In the genomic region with DNA sequence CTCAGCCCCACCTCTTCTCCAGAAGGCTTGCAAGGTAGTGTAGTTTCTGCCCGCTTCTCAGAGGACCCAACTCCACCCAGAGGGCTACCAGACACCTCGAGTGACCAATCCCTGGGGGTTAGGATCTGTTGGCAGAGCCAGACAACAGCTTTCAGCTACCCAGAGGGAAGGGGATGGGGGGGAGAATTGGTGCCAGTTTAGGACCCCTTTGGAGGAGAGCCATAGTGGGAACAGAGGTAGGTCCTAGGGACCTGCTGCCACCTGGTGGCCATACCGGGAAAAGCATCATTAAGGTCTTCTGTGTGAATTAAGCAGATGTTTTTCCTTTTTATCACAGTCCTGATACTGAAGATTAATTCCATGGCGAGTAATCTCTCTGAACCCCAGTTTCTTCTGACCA, we compare ENCODE assay signal across 8 mouse cellular contexts. TPM values are rescaled to one million over a fixed set of nuclear protein-coding genes. Genes with fewer than 3 reads are reported as not detected.
DNase-seq lines count a peak whose midpoint lies in the region; ATAC-seq and TF ChIP-seq lines count a peak whose summit lies in the region.

No protein-coding gene starts in this region.

- TF ChIP-seq EP300 in liver, postnatal 0 days (IDR thresholded peaks at IDR 0.05; ENCODE audit: low read depth): no peak

- no peaks in the 10 kb centered on the region for H3K27me3 ChIP-seq in kidney, embryonic 16.5 days (ENCODE audit: insufficient read depth, low read length)
- H3K27me3 ChIP-seq in liver, postnatal 0 days (ENCODE audit: insufficient read depth, low read length): 0 out of 2 replicates have a peak, but pooled peaks cover 4% of the 10 kb centered on the region

- no peaks in the 10 kb centered on the region for H3K4me1 ChIP-seq in kidney, embryonic 16.5 days (ENCODE audit: insufficient read depth, low read length)
- H3K4me1 ChIP-seq in liver, postnatal 0 days (ENCODE audit: insufficient read depth): peaks cover 8% of the 10 kb centered on the region

- no peak overlapping the region for H3K9ac ChIP-seq in kidney, embryonic 16.5 days (replicated peaks; ENCODE audit: low read length)
- H3K9ac ChIP-seq in liver, postnatal 0 days (replicated peaks): no peak overlapping the region

- peak; percentile 93 for TF ChIP-seq CTCF in liver, postnatal 0 days (IDR thresholded peaks at IDR 0.05; ENCODE audit: low read depth)

- 15% methylated on average over 4 of the region's 4 CpGs for WGBS in kidney, embryonic 16.5 days
- WGBS in liver, postnatal 0 days (ENCODE audit: insufficient replicate concordance): 22% methylated on average over 4 of the region's 4 CpGs

- peak; percentile 82 for DNase-seq in 3T3-L1 (ENCODE audit: low read depth, low spot score)
- peak; percentile 53 for DNase-seq in MEL-GATA-1-ER (ENCODE audit: extremely low read depth, low read depth)
- DNase-seq in cerebellum, adult 9-11 months: peak; percentile 47
- DNase-seq in frontal cortex, postnatal 25 days (ENCODE audit: low spot score in 2 of 2): peak; percentile 72 to 75
- DNase-seq in liver, postnatal 0 days: peak; percentile 79
- DNase-seq in ovary, postnatal 36 days (ENCODE audit: low spot score): peak; percentile 57
- DNase-seq in thymus, postnatal 14 days: peak; percentile 80

- no peaks in the 10 kb centered on the region for H3K36me3 ChIP-seq in kidney, embryonic 16.5 days (ENCODE audit: insufficient read depth, low read length)
- no peaks in the 10 kb centered on the region for H3K36me3 ChIP-seq in liver, postnatal 0 days (replicated peaks; ENCODE audit: insufficient read depth, low read length)

- no peak overlapping the region for H3K27ac ChIP-seq in kidney, embryonic 16.5 days (ENCODE audit: low read length)
- H3K27ac ChIP-seq in liver, postnatal 0 days (ENCODE audit: low read depth): no peak overlapping the region

- peak; percentile 19; the same call in 1 of the 2 replicates for ATAC-seq in kidney, embryonic 16.5 days (ENCODE audit: low FRiP score, low TSS enrichment)
- ATAC-seq in liver, postnatal 0 days: no peak; the same call in 1 of the 2 replicates

- H3K4me3 ChIP-seq in kidney, embryonic 16.5 days (ENCODE audit: low read length): no peak overlapping the region
- no peak overlapping the region for H3K4me3 ChIP-seq in liver, postnatal 0 days (ENCODE audit: low read depth, low read length)

- no peaks in the 10 kb centered on the region for H3K9me3 ChIP-seq in kidney, embryonic 16.5 days (ENCODE audit: low read length)
- H3K9me3 ChIP-seq in liver, postnatal 0 days (ENCODE audit: low read length): no peaks in the 10 kb centered on the region

- H3K4me2 ChIP-seq in kidney, embryonic 16.5 days (replicated peaks; ENCODE audit: low read depth, low read length): no peak overlapping the region
- no peak overlapping the region for H3K4me2 ChIP-seq in liver, postnatal 0 days (ENCODE audit: low read depth, low read length)

RNA-seq across cellular contexts. Expression of a gene that starts 11.3 kb away (rescaled TPM):
- polyA plus RNA-seq in kidney, embryonic 16.5 days (2015; fragmentation: Nextera tagmentation; extraction: Ambion mirVana): 3.1 and 3.3 TPM in 2 replicates
- polyA plus RNA-seq in liver, postnatal 0 days (2015; fragmentation: Nextera tagmentation; extraction: Ambion mirVana): 2.3 and 2.8 TPM in 2 replicates
